Mouse (Mus musculus): ENCODE measurements at regions not wholly inside any gene's neighbourhood (a gene's known extent, or its start where the extent isn't known, plus 50 kb on each side); places are given as distances from the start of the nearest gene placed in this dataset.

- Histone ChIP-seq H3K36me3 (ENCODE audit: control insufficient read depth, insufficient read depth, low read length, poor library complexity, severe bottlenecking) (no peaks in the 10 kb centered on the region), H3K9me3 (replicated peaks; ENCODE audit: control insufficient read depth, insufficient read depth, low read length, poor library complexity, severe bottlenecking) (no peaks in the 10 kb centered on the region), H3K27ac (ENCODE audit: insufficient read depth, low read length) (no peak overlapping the region), H3K4me3 (ENCODE audit: low read depth, low read length) (no peak overlapping the region), H3K27me3 (ENCODE audit: control insufficient read depth, insufficient read depth, low read length, poor library complexity, severe bottlenecking) (no peaks in the 10 kb centered on the region), H3K9ac (ENCODE audit: low read depth, poor library complexity, severe bottlenecking) (no peak overlapping the region), H3K4me1 (ENCODE audit: control insufficient read depth, insufficient read depth, low read length) (no peaks in the 10 kb centered on the region)
- TF ChIP-seq EP300 (IDR thresholded peaks at IDR 0.05; ENCODE audit: insufficient read depth, low read depth, low read length), result no peak
- no peak for TF ChIP-seq CTCF (IDR thresholded peaks at IDR 0.05; ENCODE audit: low read depth, low read length)
Observed at GRCm38 (mm10) chr10:17372905-17373304, 350.1 kb upstream of the Cited2 start.

- Histone ChIP-seq H3K9me3 (replicated peaks; ENCODE audit: control insufficient read depth, insufficient read depth, low read length, poor library complexity, severe bottlenecking) (no peaks in the 10 kb centered on the region), H3K27me3 (ENCODE audit: control insufficient read depth, insufficient read depth, low read length, poor library complexity, severe bottlenecking) (no peaks in the 10 kb centered on the region), H3K36me3 (ENCODE audit: control insufficient read depth, insufficient read depth, low read length, poor library complexity, severe bottlenecking) (no peaks in the 10 kb centered on the region), H3K9ac (ENCODE audit: low read depth, poor library complexity, severe bottlenecking) (no peak overlapping the region), H3K4me3 (ENCODE audit: low read depth, low read length) (no peak overlapping the region), H3K27ac (ENCODE audit: insufficient read depth, low read length) (no peak overlapping the region), H3K4me1 (ENCODE audit: control insufficient read depth, insufficient read depth, low read length) (no peaks in the 10 kb centered on the region)
- TF ChIP-seq CTCF (IDR thresholded peaks at IDR 0.05; ENCODE audit: low read depth, low read length) (no peak), POLR2A (IDR thresholded peaks at IDR 0.05; ENCODE audit: insufficient read depth, low read length) (no peak), EP300 (IDR thresholded peaks at IDR 0.05; ENCODE audit: insufficient read depth, low read depth, low read length) (no peak)
Observed at GRCm38 (mm10) chr10:17374047-17374446, 349.0 kb upstream of the Cited2 start.

GRCm38 (mm10) chr10:17382990-17383389, 340.0 kb upstream of the Cited2 start:
- Histone ChIP-seq H3K27me3 (ENCODE audit: control insufficient read depth, insufficient read depth, low read length, poor library complexity, severe bottlenecking) (no peaks in the 10 kb centered on the region), H3K4me1 (ENCODE audit: control insufficient read depth, insufficient read depth, low read length) (no peaks in the 10 kb centered on the region), H3K4me3 (ENCODE audit: low read depth, low read length) (no peak overlapping the region), H3K27ac (ENCODE audit: insufficient read depth, low read length) (no peak overlapping the region), H3K36me3 (ENCODE audit: control insufficient read depth, insufficient read depth, low read length, poor library complexity, severe bottlenecking) (no peaks in the 10 kb centered on the region), H3K9me3 (replicated peaks; ENCODE audit: control insufficient read depth, insufficient read depth, low read length, poor library complexity, severe bottlenecking) (no peaks in the 10 kb centered on the region), H3K9ac (ENCODE audit: low read depth, poor library complexity, severe bottlenecking) (no peak overlapping the region)
- no peak for TF ChIP-seq CTCF (IDR thresholded peaks at IDR 0.05; ENCODE audit: low read depth, low read length)
- no peak for TF ChIP-seq POLR2A (IDR thresholded peaks at IDR 0.05; ENCODE audit: insufficient read depth, low read length)
- no peak for TF ChIP-seq EP300 (IDR thresholded peaks at IDR 0.05; ENCODE audit: insufficient read depth, low read depth, low read length)

GRCm38 (mm10) chr10:17385181-17385580, 337.8 kb upstream of the Cited2 start:
- Histone ChIP-seq H3K27me3 (ENCODE audit: control insufficient read depth, insufficient read depth, low read length, poor library complexity, severe bottlenecking) (no peaks in the 10 kb centered on the region), H3K4me3 (ENCODE audit: low read depth, low read length) (no peak overlapping the region), H3K36me3 (ENCODE audit: control insufficient read depth, insufficient read depth, low read length, poor library complexity, severe bottlenecking) (no peaks in the 10 kb centered on the region), H3K27ac (ENCODE audit: insufficient read depth, low read length) (no peak overlapping the region), H3K9me3 (replicated peaks; ENCODE audit: control insufficient read depth, insufficient read depth, low read length, poor library complexity, severe bottlenecking) (no peaks in the 10 kb centered on the region), H3K9ac (ENCODE audit: low read depth, poor library complexity, severe bottlenecking) (no peak overlapping the region), H3K4me1 (ENCODE audit: control insufficient read depth, insufficient read depth, low read length) (no peaks in the 10 kb centered on the region)
- no peak for TF ChIP-seq POLR2A (IDR thresholded peaks at IDR 0.05; ENCODE audit: insufficient read depth, low read length)
- no peak for TF ChIP-seq EP300 (IDR thresholded peaks at IDR 0.05; ENCODE audit: insufficient read depth, low read depth, low read length)
- TF ChIP-seq CTCF (IDR thresholded peaks at IDR 0.05; ENCODE audit: low read depth, low read length), result no peak

- Histone ChIP-seq H3K27me3 (ENCODE audit: control insufficient read depth, insufficient read depth, low read length, poor library complexity, severe bottlenecking) (no peaks in the 10 kb centered on the region), H3K36me3 (ENCODE audit: control insufficient read depth, insufficient read depth, low read length, poor library complexity, severe bottlenecking) (no peaks in the 10 kb centered on the region), H3K4me3 (ENCODE audit: low read depth, low read length) (no peak overlapping the region), H3K27ac (ENCODE audit: insufficient read depth, low read length) (no peak overlapping the region), H3K9ac (ENCODE audit: low read depth, poor library complexity, severe bottlenecking) (no peak overlapping the region), H3K4me1 (ENCODE audit: control insufficient read depth, insufficient read depth, low read length) (no peaks in the 10 kb centered on the region), H3K9me3 (replicated peaks; ENCODE audit: control insufficient read depth, insufficient read depth, low read length, poor library complexity, severe bottlenecking) (peaks cover 14% of the 10 kb centered on the region)
- TF ChIP-seq POLR2A (IDR thresholded peaks at IDR 0.05; ENCODE audit: insufficient read depth, low read length) (no peak), CTCF (IDR thresholded peaks at IDR 0.05; ENCODE audit: low read depth, low read length) (no peak), EP300 (IDR thresholded peaks at IDR 0.05; ENCODE audit: insufficient read depth, low read depth, low read length) (no peak)
Observed at GRCm38 (mm10) chr10:17387296-17387695, 335.7 kb upstream of the Cited2 start.

- TF ChIP-seq POLR2A (IDR thresholded peaks at IDR 0.05; ENCODE audit: insufficient read depth, low read length) (no peak), CTCF (IDR thresholded peaks at IDR 0.05; ENCODE audit: low read depth, low read length) (no peak), EP300 (IDR thresholded peaks at IDR 0.05; ENCODE audit: insufficient read depth, low read depth, low read length) (no peak)
- no peak overlapping the region for H3K9ac ChIP-seq (ENCODE audit: low read depth, poor library complexity, severe bottlenecking)
Observed at GRCm38 (mm10) chr10:17395495-17396224, 327.4 kb upstream of the Cited2 start.

More at GRCm38 (mm10) chr10:17395495-17396224, 327.4 kb upstream of the Cited2 start:
- H3K36me3 ChIP-seq (ENCODE audit: control insufficient read depth, insufficient read depth, low read length, poor library complexity, severe bottlenecking), result no peaks in the 10 kb centered on the region
- H3K4me1 ChIP-seq (ENCODE audit: control insufficient read depth, insufficient read depth, low read length), result peaks cover 2% of the 10 kb centered on the region
- no peak overlapping the region for H3K27ac ChIP-seq (ENCODE audit: insufficient read depth, low read length)
- no peaks in the 10 kb centered on the region for H3K27me3 ChIP-seq (ENCODE audit: control insufficient read depth, insufficient read depth, low read length, poor library complexity, severe bottlenecking)
- H3K9me3 ChIP-seq (replicated peaks; ENCODE audit: control insufficient read depth, insufficient read depth, low read length, poor library complexity, severe bottlenecking), result peaks cover 15% of the 10 kb centered on the region
- H3K4me3 ChIP-seq (ENCODE audit: low read depth, low read length), result no peak overlapping the region

All from ES-Bruce4 (cell line).